In the genomic region with DNA sequence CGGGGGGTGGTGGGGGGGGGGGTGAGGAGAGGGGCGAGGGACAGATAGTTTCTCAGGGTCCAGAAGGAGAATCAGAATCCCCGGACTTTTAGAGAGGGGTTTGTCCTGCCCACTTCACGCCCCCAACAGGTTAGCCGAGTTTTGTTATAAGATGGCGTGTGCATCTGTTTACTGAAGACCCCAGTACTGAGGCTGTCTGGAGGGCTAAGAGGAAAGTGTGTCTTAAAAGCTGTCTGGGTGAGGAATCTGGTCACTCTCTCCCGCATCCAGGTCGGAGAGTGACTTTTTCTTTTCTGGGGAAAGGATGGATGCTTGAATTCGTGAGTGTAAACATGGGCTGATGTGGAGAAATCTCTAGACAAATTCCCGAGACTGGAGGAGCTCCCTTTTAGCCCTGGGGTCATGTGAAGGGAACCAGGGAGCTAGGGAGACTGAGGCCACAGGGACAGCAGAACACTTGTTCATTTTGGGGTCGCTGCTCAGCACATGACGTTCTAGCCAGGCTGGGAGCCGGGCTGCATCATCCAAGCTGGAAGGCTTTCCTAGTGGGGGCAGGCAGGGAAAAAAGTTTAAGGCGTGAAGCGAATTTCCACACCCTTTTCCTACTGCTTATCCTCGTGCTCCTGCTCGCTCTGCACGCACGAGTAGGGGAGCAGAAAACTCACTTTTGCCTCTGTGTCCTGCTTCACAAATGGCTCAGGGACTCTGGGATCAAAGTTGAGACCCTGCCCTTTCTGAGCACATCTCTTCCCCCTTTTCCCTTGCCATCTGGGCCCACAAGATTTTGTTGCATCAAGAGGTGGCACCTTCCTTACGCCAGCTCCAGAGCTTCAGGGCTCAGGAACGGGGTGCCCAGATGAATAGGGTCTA, we compare ENCODE assay signal across 8 mouse cellular contexts. TPM values are rescaled to one million over a fixed set of nuclear protein-coding genes. Genes with fewer than 3 reads are reported as not detected.
DNase-seq lines count a peak whose midpoint lies in the region; ATAC-seq lines count a peak whose summit lies in the region.

No protein-coding gene starts in this region.

- WGBS in heart, embryonic 11.5 days (ENCODE audit: insufficient replicate concordance), result 7% methylated on average over 21 of the region's 21 CpGs
- WGBS in forebrain, embryonic 14.5 days, result 3% methylated on average over 21 of the region's 21 CpGs
- 1% methylated on average over 21 of the region's 21 CpGs for WGBS in midbrain, embryonic 10.5 days

- no peak overlapping the region for H3K27ac ChIP-seq in heart, embryonic 11.5 days (ENCODE audit: low read depth, low read length)
- no peak overlapping the region for H3K27ac ChIP-seq in forebrain, embryonic 14.5 days (ENCODE audit: low read depth, low read length)
- peak overlapping the region; percentile 75; the same call in 1 of the 2 replicates for H3K27ac ChIP-seq in midbrain, embryonic 10.5 days (replicated peaks)

- peaks cover 2% of the 10 kb centered on the region; the same call in 1 of the 2 replicates for H3K9me3 ChIP-seq in heart, embryonic 11.5 days (replicated peaks; ENCODE audit: control insufficient read depth, low read length)
- H3K9me3 ChIP-seq in forebrain, embryonic 14.5 days (replicated peaks; ENCODE audit: control insufficient read depth, low read length), result no peaks in the 10 kb centered on the region
- peaks cover 3% of the 10 kb centered on the region; the same call in 1 of the 2 replicates for H3K9me3 ChIP-seq in midbrain, embryonic 10.5 days (replicated peaks)

- ATAC-seq in heart, embryonic 11.5 days (replicated peaks; ENCODE audit: insufficient number of reproducible peaks, low FRiP score, low TSS enrichment), result no peak
- no peak for ATAC-seq in forebrain, embryonic 14.5 days
- ATAC-seq in megakaryocyte-erythroid progenitor cell, adult 5-6 weeks (replicated peaks; ENCODE audit: low FRiP score, low TSS enrichment, poor library complexity, severe bottlenecking), result no peak

- peaks cover 62% of the 10 kb centered on the region for H3K27me3 ChIP-seq in heart, embryonic 11.5 days (ENCODE audit: control insufficient read depth, insufficient read depth, low read length)
- peaks cover 21% of the 10 kb centered on the region for H3K27me3 ChIP-seq in forebrain, embryonic 14.5 days (replicated peaks; ENCODE audit: control insufficient read depth, insufficient read depth, low read length)
- H3K27me3 ChIP-seq in midbrain, embryonic 10.5 days (ENCODE audit: low read depth, poor library complexity, severe bottlenecking), result peaks cover 79% of the 10 kb centered on the region

- DNase-seq in heart, postnatal 4 days, result no peak
- DNase-seq in R1 (ENCODE audit: low read depth, low spot score), result peak; percentile 15
- peak; percentile 10 for DNase-seq in forebrain, embryonic 14.5 days (ENCODE audit: low spot score)
- peak; percentile 29 for DNase-seq in midbrain, embryonic 10.5 days (ENCODE audit: low spot score)
- DNase-seq in cerebellum, postnatal 4 days (ENCODE audit: low spot score in 2 of 2), result no peak
- DNase-seq in adrenal gland, adult 18-20 months (ENCODE audit: low spot score in 2 of 2), result no peak

- H3K4me3 ChIP-seq in heart, embryonic 11.5 days (ENCODE audit: low read depth, low read length), result peak overlapping the region; percentile 55
- H3K4me3 ChIP-seq in forebrain, embryonic 14.5 days (ENCODE audit: low read depth, low read length), result peak overlapping the region; percentile 58
- H3K4me3 ChIP-seq in midbrain, embryonic 10.5 days, result peak overlapping the region; percentile 72

- no peaks in the 10 kb centered on the region for H3K36me3 ChIP-seq in heart, embryonic 11.5 days (ENCODE audit: control insufficient read depth, insufficient read depth, low read length)
- H3K36me3 ChIP-seq in forebrain, embryonic 14.5 days (ENCODE audit: control insufficient read depth, insufficient read depth, low read length), result no peaks in the 10 kb centered on the region
- H3K36me3 ChIP-seq in midbrain, embryonic 10.5 days, result no peaks in the 10 kb centered on the region

- peaks cover 4% of the 10 kb centered on the region; the same call in 1 of the 2 replicates for H3K4me1 ChIP-seq in heart, embryonic 11.5 days (ENCODE audit: control insufficient read depth, insufficient read depth, low read length)
- peaks cover 22% of the 10 kb centered on the region; the same call in 1 of the 2 replicates for H3K4me1 ChIP-seq in forebrain, embryonic 14.5 days (ENCODE audit: control insufficient read depth, insufficient read depth, low read length)
- peaks cover 48% of the 10 kb centered on the region for H3K4me1 ChIP-seq in midbrain, embryonic 10.5 days

- peak overlapping the region; percentile 87 for H3K4me2 ChIP-seq in heart, embryonic 11.5 days
- peak overlapping the region; percentile 100 for H3K4me2 ChIP-seq in forebrain, embryonic 14.5 days (ENCODE audit: low read length)

- H3K9ac ChIP-seq in heart, embryonic 11.5 days (ENCODE audit: low read depth, low read length), result no peak overlapping the region
- peak overlapping the region; percentile 70 for H3K9ac ChIP-seq in forebrain, embryonic 14.5 days (ENCODE audit: low read length)

RNA-seq across cellular contexts. Expression of gene Sorcs3, which starts 1.3 kb away (rescaled TPM):
- polyA plus RNA-seq in heart, embryonic 11.5 days (2014; fragmentation: Nextera tagmentation; extraction: Ambion mirVana), result 0.44 and 0.56 TPM in 2 replicates
- under 1 TPM; 0.14 to 0.16 TPM for total RNA-seq in heart, postnatal 4 days (2021)
- polyA plus RNA-seq in forebrain, embryonic 14.5 days (2014; fragmentation: Nextera tagmentation; extraction: Ambion mirVana), result 5.3 and 7.2 TPM in 2 replicates
- 0.99 and 1.9 TPM in 2 replicates for polyA plus RNA-seq in midbrain, embryonic 10.5 days (2016; fragmentation: Nextera tagmentation; extraction: Ambion mirVana)
- total RNA-seq in megakaryocyte-erythroid progenitor cell, adult 5-6 weeks (2014; fragmentation: Nextera tagmentation), result not detected in 2 replicates
- not detected in 2 replicates for total RNA-seq in megakaryocyte-erythroid progenitor cell, adult 5-6 weeks (2017)
- not detected for total RNA-seq in adrenal gland, adult 18-20 months (2021)

Comparison
In these comparisons a context has a peak if more than half of its experiments do, and no peak if none do; other contexts are left out.
1. DNase-seq: peak in R1 (single experiment), forebrain, embryonic 14.5 days (single experiment) and midbrain, embryonic 10.5 days (single experiment); none in heart, postnatal 4 days (single experiment), cerebellum, postnatal 4 days (0 of 2) and adrenal gland, adult 18-20 months (0 of 2).
2. Peak in every context shown above with its lines, with median percentiles within 50 percentile points of each other: H3K4me3 ChIP-seq.